Mouse (Mus musculus) limb, embryonic 13.5 days (tissue): ENCODE results near the gene 1190002N15Rik. TPM values are rescaled to one million over a fixed set of nuclear protein-coding genes. Genes with fewer than 3 reads are reported as not detected.

Source experiments
- ATAC-seq: fragments of 200-750 bp; cut with Nextera tagmentation; 2 replicates; pipeline ENCODE4 v1.8.0; 2017; ENCODE audit warnings: low read depth, moderate number of reproducible peaks, moderate TSS enrichment; ENCODE audit not compliant: low FRiP score
- H3K27ac ChIP-seq: fragments of 300-500 bp; sonication (generic); 2 replicates; pipeline ENCODE4 v1.5.1; 2015; ENCODE audit warnings: inconsistent platforms, mild to moderate bottlenecking, moderate library complexity
- H3K27me3 ChIP-seq: fragments of 300-500 bp; sonication (generic); 2 replicates; pipeline ENCODE4 v1.6.1; 2015; ENCODE audit warnings: mild to moderate bottlenecking, inconsistent platforms
- H3K36me3 ChIP-seq: fragments of 300-500 bp; sonication (generic); 2 replicates; pipeline ENCODE4 v1.6.1; 2015; ENCODE audit warnings: inconsistent platforms, mild to moderate bottlenecking, moderate library complexity
- H3K4me1 ChIP-seq: fragments of 300-500 bp; sonication (generic); 2 replicates; pipeline ENCODE4 v1.6.1; 2015; ENCODE audit warnings: inconsistent platforms
- H3K4me2 ChIP-seq: fragments of 300-500 bp; sonication (generic); replicated peaks from 2 replicates; pipeline ENCODE4 v1.6.1; 2015; ENCODE audit warnings: inconsistent platforms, mild to moderate bottlenecking, moderate library complexity
- H3K4me3 ChIP-seq: fragments of 300-500 bp; sonication (generic); 2 replicates; pipeline ENCODE4 v1.5.1; 2015; ENCODE audit warnings: moderate library complexity, mild to moderate bottlenecking, inconsistent platforms
- H3K9ac ChIP-seq: fragments of 300-500 bp; sonication (generic); 2 replicates; pipeline ENCODE4 v1.6.1; 2015; ENCODE audit warnings: mild to moderate bottlenecking, inconsistent platforms
- H3K9me3 ChIP-seq: fragments of 300-500 bp; sonication (generic); 2 replicates; pipeline ENCODE4 v1.6.1; 2016; ENCODE audit warnings: inconsistent platforms
- WGBS: fragments of 180-500 bp; shearing (Covaris S2); methylation state at CpG from one replicate; pipeline ENCODE4 v1.1.7; 2015; 5-methylcytosine and 5-hydroxymethylcytosine counted together
- polyA plus RNA-seq: library from polyadenylated mRNA; unstranded; fragments of >200 nt; fragmentation: Nextera tagmentation; extraction: Ambion mirVana; gene quantifications from 2 replicates; pipeline ENCODE4 v1.2.1, GENCODE M21; 2015

The 1190002N15Rik gene
- polyA plus RNA-seq, result 16.2 and 23.2 TPM in 2 replicates

GRCm38 (mm10) chr9:94537970-94538822 lies at the start of gene 1190002N15Rik:
Gene 1190002N15Rik, minus strand, starts transcription at chr9:94538081.
- H3K4me2 ChIP-seq, result peak within 1 kb of the TSS; percentile 82
- no peaks in the 10 kb centered on the region for H3K36me3 ChIP-seq
- peak within 1 kb of the TSS; percentile 91 for H3K9ac ChIP-seq
- no peaks in the 10 kb centered on the region for H3K9me3 ChIP-seq
- peak; percentile 92 for ATAC-seq
- peaks cover 22% of the 10 kb centered on the region for H3K4me1 ChIP-seq
- H3K27ac ChIP-seq, result peak within 1 kb of the TSS; percentile 98
- H3K4me3 ChIP-seq, result peak within 1 kb of the TSS; percentile 88
- WGBS, result under 1% methylated on average over 67 of the region's 104 CpGs
- no peaks in the 10 kb centered on the region for H3K27me3 ChIP-seq

- Histone ChIP-seq H3K27ac (no peak overlapping the region), H3K4me1 (no peaks in the 10 kb centered on the region), H3K9me3 (no peaks in the 10 kb centered on the region), H3K4me2 (no peak overlapping the region), H3K4me3 (no peak overlapping the region), H3K27me3 (no peaks in the 10 kb centered on the region), H3K9ac (no peak overlapping the region), H3K36me3 (no peaks in the 10 kb centered on the region)
- WGBS, result 60% methylated on average over 8 of the region's 8 CpGs
- no peak for ATAC-seq
Measured at GRCm38 (mm10) chr9:94582309-94582708, 44.4 kb upstream of the 1190002N15Rik start.

- Histone ChIP-seq H3K36me3 (no peaks in the 10 kb centered on the region), H3K9me3 (no peaks in the 10 kb centered on the region), H3K4me2 (no peak overlapping the region), H3K4me1 (no peaks in the 10 kb centered on the region), H3K27ac (no peak overlapping the region), H3K9ac (no peak overlapping the region), H3K27me3 (no peaks in the 10 kb centered on the region), H3K4me3 (no peak overlapping the region)
- ATAC-seq, result no peak
- WGBS, result 86% methylated on average over 4 of the region's 4 CpGs
Measured at GRCm38 (mm10) chr9:94581661-94582060, 43.8 kb upstream of the 1190002N15Rik start.

DNA sequence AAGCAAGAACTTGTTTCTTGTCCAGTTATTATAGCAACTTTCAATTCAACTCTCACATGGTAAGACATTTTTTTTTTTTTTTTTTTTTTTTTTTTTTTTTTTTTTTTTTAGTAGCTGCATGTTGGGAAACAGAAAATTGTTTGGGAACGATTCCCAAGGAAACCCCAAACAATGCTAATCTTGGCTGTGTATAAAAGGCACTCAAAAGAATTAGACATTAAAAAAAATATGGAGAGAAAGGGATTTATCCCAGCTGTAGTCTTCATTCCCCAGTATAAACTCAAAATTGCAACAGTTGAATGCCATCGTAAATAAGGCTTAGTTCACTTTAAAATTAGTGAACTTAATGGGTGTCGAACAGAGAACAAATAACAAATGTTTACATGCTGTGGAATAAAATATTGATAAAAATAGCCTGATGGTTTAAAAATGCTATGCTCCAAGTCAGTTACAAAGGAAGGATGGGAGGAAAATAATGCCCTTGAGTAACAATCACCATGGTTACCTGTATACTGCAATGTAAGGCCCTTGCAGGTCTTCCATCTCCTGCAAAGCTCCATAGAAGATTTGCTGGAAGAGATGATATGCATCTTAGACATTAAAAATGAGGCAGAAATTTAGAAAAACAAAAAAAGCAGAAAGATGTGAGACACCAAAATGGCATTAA lies 42.3 kb upstream of the 1190002N15Rik start:
- Histone ChIP-seq H3K27ac (no peak overlapping the region), H3K9me3 (no peaks in the 10 kb centered on the region), H3K4me1 (no peaks in the 10 kb centered on the region), H3K9ac (no peak overlapping the region), H3K36me3 (no peaks in the 10 kb centered on the region), H3K4me3 (no peak overlapping the region), H3K4me2 (no peak overlapping the region), H3K27me3 (no peaks in the 10 kb centered on the region)
- ATAC-seq, result no peak
- WGBS, result 78% methylated on average over 3 of the region's 3 CpGs

DNA sequence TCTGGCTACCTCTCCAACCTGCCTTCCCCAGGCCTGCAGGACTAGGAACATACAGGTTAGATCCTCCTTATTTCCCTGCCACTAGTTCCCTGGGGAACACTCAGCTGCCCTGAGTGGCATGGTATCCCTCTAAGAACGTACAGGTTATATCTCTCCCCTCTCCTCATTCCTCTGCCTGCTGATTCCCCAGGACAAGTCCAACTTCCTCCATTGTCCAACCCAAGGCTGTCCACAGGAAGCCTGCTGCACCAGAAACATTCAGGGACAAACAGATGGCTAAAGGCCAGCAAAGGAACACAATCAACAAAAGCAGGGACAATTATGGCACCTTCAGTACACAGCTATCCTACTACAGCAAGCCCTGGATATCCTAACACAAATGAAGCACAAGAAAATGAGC lies 33.9 kb upstream of the 1190002N15Rik start:
- no peaks in the 10 kb centered on the region for H3K27me3 ChIP-seq
- ATAC-seq, result no peak
- 79% methylated on average over 1 of the region's 1 CpGs for WGBS
- no peak overlapping the region for H3K9ac ChIP-seq
- H3K36me3 ChIP-seq, result no peaks in the 10 kb centered on the region
- H3K4me2 ChIP-seq, result no peak overlapping the region
- no peak overlapping the region for H3K4me3 ChIP-seq
- no peaks in the 10 kb centered on the region for H3K9me3 ChIP-seq
- H3K27ac ChIP-seq, result no peak overlapping the region
- no peaks in the 10 kb centered on the region for H3K4me1 ChIP-seq

- no peak for ATAC-seq
- Histone ChIP-seq H3K36me3 (no peaks in the 10 kb centered on the region), H3K27me3 (no peaks in the 10 kb centered on the region), H3K9me3 (no peaks in the 10 kb centered on the region), H3K4me2 (no peak overlapping the region), H3K27ac (no peak overlapping the region), H3K4me3 (no peak overlapping the region), H3K4me1 (no peaks in the 10 kb centered on the region), H3K9ac (no peak overlapping the region)
- 74% methylated on average over 3 of the region's 3 CpGs for WGBS
Measured at GRCm38 (mm10) chr9:94568386-94568785, 30.5 kb upstream of the 1190002N15Rik start.

DNA sequence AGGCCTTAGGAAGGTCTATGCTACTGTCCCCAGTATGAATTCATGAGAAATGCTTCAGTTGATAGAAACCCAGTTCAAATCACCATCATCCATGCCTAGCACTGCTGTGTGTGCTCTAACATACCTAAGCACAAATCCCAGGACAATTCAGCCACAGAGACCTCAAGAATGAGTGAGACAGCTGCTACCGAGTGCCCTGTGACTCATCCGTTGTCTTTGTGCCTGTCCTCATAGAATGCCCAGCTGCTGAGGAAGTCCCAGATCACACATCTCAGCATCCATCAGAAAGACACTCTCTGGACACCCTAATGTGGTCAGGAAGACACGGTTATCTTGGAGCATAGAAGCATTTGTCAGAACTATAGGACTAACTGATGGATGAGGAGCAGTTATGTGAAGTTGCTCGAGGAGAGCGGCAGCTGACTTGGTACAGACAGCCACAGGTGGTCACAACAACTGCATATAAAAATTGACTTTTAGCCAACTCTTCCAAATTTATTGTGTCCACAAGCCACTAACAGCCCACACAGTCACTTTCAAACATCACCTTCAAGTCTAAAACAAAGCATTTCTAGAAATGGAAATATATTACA lies 29.9 kb upstream of the 1190002N15Rik start:
- H3K4me3 ChIP-seq, result no peak overlapping the region
- no peak overlapping the region for H3K4me2 ChIP-seq
- H3K4me1 ChIP-seq, result no peaks in the 10 kb centered on the region
- peak; percentile 51 for ATAC-seq
- no peaks in the 10 kb centered on the region for H3K9me3 ChIP-seq
- no peak overlapping the region for H3K9ac ChIP-seq
- no peaks in the 10 kb centered on the region for H3K36me3 ChIP-seq
- 83% methylated on average over 5 of the region's 5 CpGs for whole genome bisulfite sequencing
- H3K27ac ChIP-seq, result no peak overlapping the region
- H3K27me3 ChIP-seq, result no peaks in the 10 kb centered on the region

DNA sequence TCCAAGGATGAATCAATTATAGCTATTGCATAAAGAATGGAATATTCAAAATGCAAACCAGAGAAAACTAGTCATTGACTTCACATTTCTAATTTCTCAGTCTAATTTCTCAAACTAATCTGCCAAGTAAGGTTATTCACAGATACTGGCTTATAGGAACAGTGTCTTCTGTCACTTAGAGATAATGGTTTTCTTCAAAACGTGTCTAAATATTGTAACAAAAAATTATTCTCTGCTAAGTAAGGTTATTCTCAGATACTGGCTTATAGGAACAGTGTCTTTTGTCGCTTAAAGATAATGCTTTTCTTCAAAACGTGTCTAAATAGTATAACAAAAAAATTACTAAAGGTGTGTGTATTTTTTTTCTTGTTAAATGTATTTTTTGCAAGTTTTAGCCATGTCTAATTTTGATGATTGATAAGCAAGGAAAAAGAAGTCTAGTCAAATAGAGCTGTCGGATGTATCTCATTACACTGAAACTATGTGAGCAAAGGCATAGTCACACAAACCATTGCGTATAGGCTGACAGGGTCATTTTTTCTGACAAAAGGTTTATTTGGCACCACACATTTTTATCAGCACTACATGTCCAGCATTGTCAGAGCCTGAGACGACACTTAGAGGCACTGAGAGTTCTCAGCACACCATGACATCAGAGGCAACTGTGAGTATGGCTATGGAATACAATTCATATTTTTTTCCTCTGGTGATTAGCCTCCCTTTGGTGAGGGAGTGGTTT lies 19.1 kb upstream of the 1190002N15Rik start:
- 79% methylated on average over 6 of the region's 6 CpGs for WGBS
- Histone ChIP-seq H3K9me3 (no peaks in the 10 kb centered on the region), H3K36me3 (no peaks in the 10 kb centered on the region), H3K4me3 (no peak overlapping the region), H3K4me1 (no peaks in the 10 kb centered on the region), H3K4me2 (no peak overlapping the region), H3K9ac (no peak overlapping the region), H3K27ac (no peak overlapping the region), H3K27me3 (no peaks in the 10 kb centered on the region)
- ATAC-seq, result no peak

DNA sequence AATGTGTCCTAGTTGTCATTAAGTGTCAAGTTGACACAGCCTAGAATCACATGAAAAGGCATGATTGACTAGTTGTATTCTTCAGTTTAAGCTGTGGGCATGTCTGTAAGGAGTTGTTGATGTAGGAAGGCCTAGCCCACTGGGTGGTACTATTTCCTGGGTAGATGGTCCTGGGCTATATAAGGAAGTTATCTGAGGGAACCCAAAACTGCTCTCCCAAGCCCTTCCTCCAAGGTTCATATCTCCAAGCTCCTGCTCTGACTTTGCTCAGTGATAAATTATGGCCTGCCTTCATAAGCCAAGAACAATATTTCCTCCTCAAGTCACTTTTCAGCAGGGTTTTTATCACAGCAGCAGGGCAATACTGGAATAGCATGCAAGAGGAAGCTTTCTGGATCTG lies 18.4 kb upstream of the 1190002N15Rik start:
- no peak overlapping the region for H3K4me2 ChIP-seq
- ATAC-seq, result no peak

GRCm38 (mm10) chr9:94550493-94551095 lies 12.7 kb upstream of the 1190002N15Rik start:
- WGBS, result 59% methylated on average over 2 of the region's 2 CpGs
- ATAC-seq, result no peak
- Histone ChIP-seq H3K4me1 (no peaks in the 10 kb centered on the region), H3K4me2 (no peak overlapping the region), H3K4me3 (no peak overlapping the region), H3K9me3 (no peaks in the 10 kb centered on the region), H3K27ac (no peak overlapping the region), H3K9ac (no peak overlapping the region), H3K27me3 (no peaks in the 10 kb centered on the region), H3K36me3 (no peaks in the 10 kb centered on the region)

More for the DNA sequence above, 18.4 kb upstream of the 1190002N15Rik start:
- Histone ChIP-seq H3K27me3 (no peaks in the 10 kb centered on the region), H3K9me3 (no peaks in the 10 kb centered on the region), H3K9ac (no peak overlapping the region), H3K4me1 (no peaks in the 10 kb centered on the region), H3K27ac (no peak overlapping the region), H3K36me3 (no peaks in the 10 kb centered on the region), H3K4me3 (no peak overlapping the region)

DNA sequence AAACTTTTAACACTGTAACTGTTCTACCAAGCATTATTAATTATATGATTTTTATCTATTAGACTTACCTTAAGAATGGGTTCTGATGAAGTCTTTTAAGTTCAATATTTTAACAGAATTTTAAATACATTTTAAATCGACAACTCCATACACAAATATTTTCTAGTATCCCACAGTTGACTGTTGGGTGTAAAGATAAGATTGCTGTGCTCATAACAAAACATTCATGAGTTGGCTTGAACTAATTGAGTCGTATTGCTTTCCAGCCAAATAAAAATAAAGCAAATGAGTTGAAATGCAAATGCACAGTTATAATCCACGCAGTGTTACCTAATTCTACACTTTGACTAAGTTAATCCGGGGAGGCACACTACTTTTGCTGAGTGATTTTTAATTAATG lies 6.0 kb upstream of the 1190002N15Rik start:
- H3K9me3 ChIP-seq, result no peaks in the 10 kb centered on the region
- no peak overlapping the region for H3K4me3 ChIP-seq
- no peak overlapping the region for H3K27ac ChIP-seq
- no peak overlapping the region for H3K4me2 ChIP-seq
- H3K9ac ChIP-seq, result no peak overlapping the region
- 89% methylated on average over 4 of the region's 4 CpGs for WGBS
- no peaks in the 10 kb centered on the region for H3K36me3 ChIP-seq
- peaks cover 8% of the 10 kb centered on the region; the same call in 1 of the 2 replicates for H3K4me1 ChIP-seq
- no peak for ATAC-seq
- no peaks in the 10 kb centered on the region for H3K27me3 ChIP-seq
